Mouse (Mus musculus) central nervous system, embryonic 14 days (tissue): ENCODE results near the gene Ptk7. TPM values are rescaled to one million over a fixed set of nuclear protein-coding genes. Genes with fewer than 3 reads are reported as not detected.

Experiments
- polyA plus RNA-seq: library from polyadenylated mRNA; depleted of rRNA; stranded (reverse); fragments of >200 nt; gene quantifications from 2 replicates; pipeline ENCODE4 v1.2.3, GENCODE M21; 2012; rRNA removed

Gene Ptk7
- 27.6 and 39.1 TPM in 2 replicates for polyA plus RNA-seq

GRCm38 (mm10) chr17:46628791-46629684 is at the start of gene Ptk7:
Gene Ptk7 (minus strand): TSS chr17:46629504.

GRCm38 (mm10) chr17:46678416-46678815 is 49.1 kb upstream of the Ptk7 start, which contains the start of gene Mea1:
Gene Mea1 (plus strand): TSS chr17:46678793.

GRCm38 (mm10) chr17:46673850-46674529 is 44.7 kb upstream of the Ptk7 start, which contains the start of gene Rrp36:
Gene Rrp36 (minus strand): TSS chr17:46674352.

GRCm38 (mm10) chr17:46650232-46651031 is 21.1 kb upstream of the Ptk7 start, which contains the start of gene Cul7:
Gene Cul7 (plus strand): TSS chr17:46650337.

GRCm38 (mm10) chr17:46645561-46646321 is 16.4 kb upstream of the Ptk7 start, which contains the start of the genes Klc4 and Mrpl2:
Gene Klc4 (minus strand): TSS chr17:46646022.
Gene Mrpl2 (plus strand): TSS chr17:46646229.

GRCm38 (mm10) chr17:46555673-46556583 is 73.4 kb downstream of the Ptk7 start, which contains the start of gene Srf:
Gene Srf (minus strand): TSS chr17:46556175.

GRCm38 (mm10) chr17:46545813-46546564 is 83.3 kb downstream of the Ptk7 start, which contains the start of gene Cul9:
Gene Cul9 (minus strand): TSS chr17:46546388.

Other genes with a start within 250 kb of the Ptk7 start
- gene Zfp318, start 245.8 kb downstream of the Ptk7 start, polyA plus RNA-seq, result 36.2 and 37.2 TPM in 2 replicates
- 7.2 and 8.6 TPM in 2 replicates for gene Crip3, start 200.6 kb downstream of the Ptk7 start, polyA plus RNA-seq
- gene Slc22a7, start 191.0 kb downstream of the Ptk7 start, polyA plus RNA-seq, result 0.14 and 0.15 TPM in 2 replicates
- 20.1 and 21.0 TPM in 2 replicates for gene Ttbk1, start 141.8 kb downstream of the Ptk7 start, polyA plus RNA-seq
- 22.5 and 29.6 TPM in 2 replicates for gene Dnph1, start 132.8 kb downstream of the Ptk7 start, polyA plus RNA-seq
- gene Cul9, start 83.1 kb downstream of the Ptk7 start, polyA plus RNA-seq, result 37.0 and 39.7 TPM in 2 replicates
- 63.0 and 64.7 TPM in 2 replicates for gene Srf, start 73.3 kb downstream of the Ptk7 start, polyA plus RNA-seq
- gene Klc4, start 16.5 kb upstream of the Ptk7 start, polyA plus RNA-seq, result 35.0 and 37.2 TPM in 2 replicates
- 57.1 and 58.5 TPM in 2 replicates for gene Mrpl2, start 16.7 kb upstream of the Ptk7 start, polyA plus RNA-seq
- 79.9 and 93.7 TPM in 2 replicates for gene Cul7, start 20.8 kb upstream of the Ptk7 start, polyA plus RNA-seq
- 36.2 and 40.8 TPM in 2 replicates for gene Rrp36, start 44.8 kb upstream of the Ptk7 start, polyA plus RNA-seq
- 168 and 171 TPM in 2 replicates for gene Mea1, start 49.3 kb upstream of the Ptk7 start, polyA plus RNA-seq
- gene Klhdc3, start 51.4 kb upstream of the Ptk7 start, polyA plus RNA-seq, result 140 and 150 TPM in 2 replicates
- gene Ppp2r5d, start 75.6 kb upstream of the Ptk7 start, polyA plus RNA-seq, result 105 and 111 TPM in 2 replicates
- gene Pex6, start 82.0 kb upstream of the Ptk7 start, polyA plus RNA-seq, result 42.6 and 47.2 TPM in 2 replicates
- 1.8 and 2.8 TPM in 2 replicates for gene Gnmt, start 99.7 kb upstream of the Ptk7 start, polyA plus RNA-seq
- gene Cnpy3, start 122.7 kb upstream of the Ptk7 start, polyA plus RNA-seq, result 53.5 and 59.9 TPM in 2 replicates
- 0.04 TPM in 1 of 2 replicates, not detected in the other for gene Ptcra, start 134.2 kb upstream of the Ptk7 start, polyA plus RNA-seq
- 64.8 and 67.4 TPM in 2 replicates for gene 2310039H08Rik, start 143.1 kb upstream of the Ptk7 start, polyA plus RNA-seq
- 88.2 and 89.8 TPM in 2 replicates for gene Rpl7l1, start 153.2 kb upstream of the Ptk7 start, polyA plus RNA-seq
- gene Bicral, start 229.0 kb upstream of the Ptk7 start, polyA plus RNA-seq, result 17.7 and 20.6 TPM in 2 replicates